Mouse (Mus musculus) liver, adult (tissue): ENCODE data around the gene Tmppe.

Experiments
- GATA4 ChIP-seq: IDR thresholded peaks from 2 replicates; pipeline ENCODE4 v1.6.1; 2014; ENCODE audit warnings: mild to moderate bottlenecking, low read length; ENCODE audit not compliant: insufficient replicate concordance

The Tmppe gene

DNA sequence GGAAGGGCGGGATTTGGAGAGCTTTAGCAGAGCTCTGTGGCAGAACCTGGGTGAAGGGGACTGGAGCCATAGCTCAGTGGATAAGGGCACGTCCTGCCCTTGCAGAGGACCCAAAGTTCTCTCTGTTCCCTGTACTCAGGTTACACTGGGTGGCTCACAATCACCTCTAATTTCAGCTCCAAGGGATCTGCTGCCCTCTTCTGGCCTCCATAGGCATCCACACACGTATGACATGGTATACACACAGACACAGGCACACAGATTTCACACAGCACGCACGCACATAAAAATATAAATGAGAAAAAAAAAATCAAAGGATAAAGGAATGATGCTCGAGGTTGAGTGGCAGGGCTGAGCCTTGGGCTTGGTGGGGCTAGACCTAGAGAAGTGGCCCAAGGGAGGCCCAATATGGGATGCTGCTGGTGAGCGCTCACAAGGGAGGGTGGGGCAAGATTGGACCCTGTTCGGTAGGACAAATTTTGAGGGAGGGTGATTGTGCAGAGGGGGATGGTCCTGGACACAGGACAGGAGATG lies 11.5 kb upstream of the Tmppe start:
- no peak for TF ChIP-seq GATA4

DNA sequence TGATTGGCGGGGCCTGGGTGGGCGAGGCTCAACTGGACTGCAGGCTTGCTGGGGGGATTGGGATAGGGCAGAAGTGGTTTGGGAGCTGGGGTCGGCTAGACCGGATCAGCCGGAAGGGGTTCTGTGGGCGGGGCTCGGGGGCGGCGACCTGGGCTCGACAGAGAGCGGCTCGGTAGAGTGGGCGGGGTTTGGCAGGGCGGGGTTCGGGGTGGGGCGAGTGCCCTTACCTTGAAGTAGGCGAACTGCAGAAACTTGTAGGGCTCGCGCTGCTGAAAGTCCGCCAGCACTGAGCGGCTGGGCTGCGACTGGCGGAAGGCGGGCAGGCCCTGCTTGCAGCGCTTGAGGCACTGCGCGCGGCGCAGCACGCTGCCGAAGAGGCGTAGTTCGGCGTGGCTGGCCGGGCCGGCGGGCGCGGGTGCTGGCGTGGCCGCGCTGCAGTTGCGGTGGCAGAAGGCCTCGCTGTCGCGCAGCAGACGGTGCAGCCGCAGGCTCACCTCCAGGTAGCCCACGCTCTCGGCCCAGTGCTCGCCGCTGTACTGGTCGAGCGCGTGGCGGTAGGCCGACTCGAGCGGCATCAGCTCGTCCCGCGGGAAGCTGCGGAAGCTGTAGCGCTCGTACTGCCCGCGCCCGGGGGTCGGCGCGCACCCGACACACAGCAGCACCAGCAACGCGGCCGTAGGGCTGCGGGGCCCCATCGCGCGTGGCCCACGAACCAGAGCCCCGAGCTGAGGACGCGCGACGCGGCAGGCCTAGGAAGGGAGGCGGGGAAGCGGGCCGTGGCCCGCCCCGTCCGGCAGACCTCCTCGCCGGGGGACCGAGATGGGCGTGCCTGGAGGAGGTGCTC lies 10.8 kb upstream of the Tmppe start, which contains the start of gene Crtap:
Gene Crtap, minus strand, starts transcription at position 771 of the 844 bp plus-strand sequence.
- TF ChIP-seq GATA4: no peak

DNA sequence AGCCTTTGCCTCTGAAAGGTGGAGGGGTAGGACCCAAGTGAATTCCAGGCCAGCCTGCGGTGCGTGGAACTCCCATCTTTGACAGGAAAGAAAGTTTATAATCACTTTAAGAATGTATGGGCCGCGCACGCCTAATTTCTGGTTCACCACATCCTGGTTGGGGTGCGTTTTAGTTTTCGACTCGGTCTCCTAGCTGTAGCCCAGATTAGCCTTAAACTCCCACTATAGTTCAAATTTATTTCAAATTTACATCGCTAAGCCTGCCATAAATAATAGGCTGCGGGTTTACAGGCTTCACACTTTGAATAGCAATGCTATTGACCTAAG lies 10.2 kb upstream of the Tmppe start:
- TF ChIP-seq GATA4: no peak

DNA sequence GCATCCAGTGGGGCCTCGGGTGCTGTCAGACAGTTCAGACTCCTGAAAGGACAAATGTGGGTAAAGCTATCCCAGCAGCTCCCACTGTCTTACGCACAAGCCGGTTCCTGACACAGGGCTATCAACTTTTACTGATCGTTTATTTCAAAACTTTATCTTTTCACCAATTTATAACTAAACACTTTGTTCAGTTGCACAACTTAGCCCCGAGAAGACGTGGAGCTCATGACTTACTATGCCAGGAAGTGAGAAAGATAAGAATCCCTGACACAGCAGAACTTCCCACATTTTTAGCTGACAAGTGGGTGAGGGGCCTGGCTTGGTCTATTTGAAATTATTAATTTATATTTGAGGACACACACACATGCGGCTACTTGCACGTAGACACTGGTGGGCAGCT lies 6.2 kb upstream of the Tmppe start:
- TF ChIP-seq GATA4: no peak

DNA sequence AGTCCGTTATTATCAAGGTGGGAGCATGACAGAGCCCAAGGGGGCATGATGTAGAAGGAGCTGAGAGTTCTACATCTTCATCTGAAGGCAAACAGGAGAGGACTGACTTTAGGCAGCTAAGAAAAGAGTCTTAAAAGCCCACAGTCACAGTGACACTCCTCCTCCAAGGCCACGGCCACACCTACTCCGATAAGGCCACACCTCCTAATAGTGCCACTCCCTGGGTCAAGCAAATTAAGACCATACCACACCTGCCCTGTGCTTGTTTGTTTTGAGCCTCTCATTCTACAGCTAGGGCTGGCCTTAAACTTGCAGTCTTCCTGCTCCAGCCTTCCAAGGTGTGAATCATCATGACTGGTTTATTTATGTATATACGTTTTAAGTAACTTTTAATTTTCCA lies 5.6 kb upstream of the Tmppe start:
- TF ChIP-seq GATA4: no peak

DNA sequence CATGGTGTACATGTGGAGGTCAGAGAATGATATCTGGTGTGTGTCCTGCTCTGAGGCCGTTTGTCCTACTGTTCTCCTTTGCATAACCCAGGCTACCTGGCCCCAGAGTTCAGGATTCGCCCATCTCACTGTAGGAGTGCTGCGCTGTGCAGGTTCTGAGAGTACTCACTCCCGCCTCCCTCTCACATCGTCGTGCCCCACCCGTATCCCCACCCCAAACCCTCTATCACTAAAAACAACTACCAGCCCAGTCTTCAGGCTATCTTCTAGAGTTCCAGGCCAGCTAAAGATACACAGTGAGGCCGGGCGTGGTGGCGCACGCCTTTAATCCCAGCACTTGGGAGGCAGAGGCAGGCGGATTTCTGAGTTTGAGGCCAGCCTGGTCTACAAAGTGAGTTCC lies 1.2 kb upstream of the Tmppe start:
- TF ChIP-seq GATA4: no peak

DNA sequence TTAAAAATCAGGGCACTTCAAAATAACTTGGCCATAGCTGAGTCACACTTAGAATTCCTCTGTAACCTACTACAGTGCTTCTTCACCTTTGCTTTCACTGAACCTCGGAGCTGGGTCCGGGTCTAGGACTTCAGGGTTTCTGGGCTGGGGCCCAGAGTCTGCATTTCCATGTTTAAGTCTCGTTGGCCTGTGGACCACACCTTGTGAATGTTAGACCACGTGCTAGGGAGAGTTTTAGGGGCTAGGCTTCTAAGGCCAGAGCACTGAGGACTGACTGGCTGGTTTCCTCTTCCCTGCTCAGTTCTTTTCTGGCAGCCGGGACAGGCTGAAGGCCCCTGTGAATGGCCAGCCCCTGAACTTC lies 337 bp upstream of the Tmppe start:
- no peak for TF ChIP-seq GATA4

DNA sequence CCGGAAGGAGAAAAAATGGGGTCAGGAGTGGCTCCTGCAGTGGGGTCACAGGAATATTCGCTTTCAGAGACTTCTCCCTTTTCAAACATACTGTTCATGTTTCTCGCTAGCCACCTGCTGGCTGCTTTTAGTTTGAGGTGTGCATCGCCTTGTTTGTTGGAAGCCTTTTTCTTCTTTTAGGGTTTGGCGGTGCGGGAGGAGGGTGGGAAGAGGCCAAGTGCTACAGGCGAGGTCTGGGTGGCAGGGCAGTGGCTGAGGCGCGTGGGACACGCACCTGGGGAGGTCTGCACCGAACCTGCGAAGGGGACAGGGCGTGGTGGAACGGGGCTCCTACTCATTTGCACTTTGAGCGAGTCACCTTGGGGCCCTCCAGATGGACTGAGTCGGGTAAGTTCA lies 778 bp downstream of the Tmppe start:
- no peak for TF ChIP-seq GATA4

DNA sequence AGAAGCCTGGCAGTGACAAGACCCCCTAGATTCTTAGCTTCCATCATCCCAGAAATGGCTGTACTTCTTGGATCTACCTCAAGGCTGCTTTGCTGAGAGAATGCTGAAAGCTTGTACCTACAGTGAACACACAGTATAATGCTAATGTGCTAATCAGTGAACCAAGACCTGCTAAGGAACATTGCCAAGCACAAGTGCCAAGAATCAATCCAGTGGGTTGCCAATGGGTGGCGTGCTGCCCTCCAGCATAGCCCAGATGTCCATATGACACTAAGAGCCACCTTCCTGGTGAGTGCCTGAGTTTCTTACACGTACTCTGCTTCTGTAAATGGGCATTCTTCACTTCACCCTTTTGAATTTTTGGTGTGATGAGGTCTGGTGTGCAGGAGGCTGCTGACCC lies 6.8 kb downstream of the Tmppe start:
- TF ChIP-seq GATA4: no peak

DNA sequence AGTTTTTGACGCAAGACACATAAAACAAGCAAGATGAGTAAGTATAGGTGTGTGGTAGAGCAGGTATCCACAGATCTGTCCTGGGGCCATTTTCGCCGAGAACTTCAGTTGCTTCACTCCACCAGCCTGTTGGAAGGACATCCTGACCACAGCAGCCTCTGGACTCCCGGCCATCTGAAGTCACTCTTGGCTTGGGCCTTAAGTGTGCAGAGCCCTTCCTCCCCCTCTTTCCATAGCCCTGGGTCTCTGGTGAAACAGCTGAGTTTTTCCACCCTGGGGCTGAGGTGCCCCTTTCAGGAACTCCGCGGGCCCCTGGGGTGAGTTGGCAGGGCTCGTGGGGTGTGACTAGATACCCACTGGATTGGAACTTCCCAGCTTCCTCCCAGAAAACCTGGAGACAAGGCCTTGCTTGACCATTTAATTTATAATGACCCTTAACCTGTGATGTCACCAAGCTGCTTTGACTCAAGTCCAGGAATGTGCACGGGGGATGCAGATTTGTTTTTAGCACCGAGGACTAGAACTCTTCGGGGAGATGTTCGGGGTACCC lies 9.5 kb downstream of the Tmppe start:
- TF ChIP-seq GATA4: no peak

DNA sequence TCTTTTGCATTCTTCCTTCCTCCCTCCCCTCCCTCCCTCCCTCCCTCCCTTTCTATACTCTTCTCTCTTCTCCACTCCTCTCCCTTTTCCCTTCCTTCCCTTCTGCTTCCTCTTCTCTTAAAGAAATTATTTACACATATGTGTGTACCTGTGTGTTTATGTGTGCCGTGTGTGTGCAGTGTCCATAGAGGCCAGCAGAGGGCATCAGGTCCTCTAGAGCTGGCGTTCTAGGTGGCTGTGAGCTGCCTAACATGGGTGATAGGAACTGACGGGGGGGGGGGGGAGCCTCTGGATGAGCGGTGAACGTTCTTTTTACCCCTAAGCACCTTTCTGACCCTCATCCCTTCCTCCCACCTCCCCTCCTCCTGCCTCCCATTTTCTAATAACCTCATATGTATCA lies 10.4 kb downstream of the Tmppe start:
- TF ChIP-seq GATA4: no peak

DNA sequence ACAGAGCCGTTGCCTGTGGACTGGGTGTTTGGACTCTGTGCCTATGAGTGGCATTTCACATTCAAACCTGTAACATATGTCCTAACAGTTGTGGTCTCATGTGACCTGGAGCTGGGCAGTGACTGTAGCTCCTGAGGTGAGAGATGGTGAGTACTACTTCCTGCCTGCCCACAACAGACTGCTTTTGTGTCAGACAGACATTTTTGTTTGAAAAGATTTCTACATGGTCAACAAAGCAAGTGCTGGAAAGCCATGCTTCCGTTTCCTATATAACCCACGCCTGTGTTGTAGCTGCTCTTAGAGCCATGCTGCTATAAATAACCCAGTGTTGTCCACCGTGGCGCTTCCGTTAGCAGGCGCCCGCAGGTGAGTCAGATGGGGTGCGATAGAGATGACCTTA lies 11.5 kb downstream of the Tmppe start:
- no peak for TF ChIP-seq GATA4

DNA sequence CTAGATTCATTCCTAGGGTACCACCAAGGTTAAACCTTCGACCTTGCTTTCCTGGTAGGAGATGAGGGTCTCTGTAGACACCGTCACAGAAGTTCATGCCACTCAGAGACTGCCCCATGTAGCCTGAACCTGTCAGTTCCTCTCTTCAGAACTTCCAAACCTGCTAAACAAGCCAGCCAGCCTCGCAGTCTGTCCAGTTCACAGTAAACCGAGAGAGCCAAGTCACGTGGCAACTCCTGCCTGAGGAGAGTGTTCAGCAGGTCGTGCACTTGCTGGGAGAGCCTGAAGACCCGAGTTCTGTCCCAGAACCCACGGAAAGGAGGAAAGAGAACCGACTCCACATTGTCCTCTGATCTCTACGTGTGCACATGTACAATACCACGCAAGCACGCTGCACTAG lies 13.0 kb downstream of the Tmppe start:
- TF ChIP-seq GATA4: no peak

DNA sequence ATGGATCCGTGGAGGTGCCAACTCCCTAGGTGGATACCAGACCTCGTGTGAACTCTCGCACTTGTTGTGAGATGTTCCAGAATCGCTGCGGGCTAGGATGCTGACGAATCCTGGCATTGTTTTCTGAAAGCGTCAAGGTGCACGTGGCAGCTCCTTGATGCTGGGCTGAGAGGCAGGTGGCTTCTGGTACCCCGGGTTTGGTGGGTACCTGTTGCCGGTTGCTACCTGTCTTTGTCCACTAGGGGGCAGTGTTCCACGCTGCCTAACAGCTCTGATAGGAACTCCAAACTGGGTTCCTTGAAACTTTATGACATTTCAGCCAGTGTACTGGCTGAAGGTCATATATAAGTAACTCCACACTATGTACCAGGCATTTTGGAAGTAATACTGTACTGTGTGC lies 14.8 kb downstream of the Tmppe start:
- TF ChIP-seq GATA4: no peak

DNA sequence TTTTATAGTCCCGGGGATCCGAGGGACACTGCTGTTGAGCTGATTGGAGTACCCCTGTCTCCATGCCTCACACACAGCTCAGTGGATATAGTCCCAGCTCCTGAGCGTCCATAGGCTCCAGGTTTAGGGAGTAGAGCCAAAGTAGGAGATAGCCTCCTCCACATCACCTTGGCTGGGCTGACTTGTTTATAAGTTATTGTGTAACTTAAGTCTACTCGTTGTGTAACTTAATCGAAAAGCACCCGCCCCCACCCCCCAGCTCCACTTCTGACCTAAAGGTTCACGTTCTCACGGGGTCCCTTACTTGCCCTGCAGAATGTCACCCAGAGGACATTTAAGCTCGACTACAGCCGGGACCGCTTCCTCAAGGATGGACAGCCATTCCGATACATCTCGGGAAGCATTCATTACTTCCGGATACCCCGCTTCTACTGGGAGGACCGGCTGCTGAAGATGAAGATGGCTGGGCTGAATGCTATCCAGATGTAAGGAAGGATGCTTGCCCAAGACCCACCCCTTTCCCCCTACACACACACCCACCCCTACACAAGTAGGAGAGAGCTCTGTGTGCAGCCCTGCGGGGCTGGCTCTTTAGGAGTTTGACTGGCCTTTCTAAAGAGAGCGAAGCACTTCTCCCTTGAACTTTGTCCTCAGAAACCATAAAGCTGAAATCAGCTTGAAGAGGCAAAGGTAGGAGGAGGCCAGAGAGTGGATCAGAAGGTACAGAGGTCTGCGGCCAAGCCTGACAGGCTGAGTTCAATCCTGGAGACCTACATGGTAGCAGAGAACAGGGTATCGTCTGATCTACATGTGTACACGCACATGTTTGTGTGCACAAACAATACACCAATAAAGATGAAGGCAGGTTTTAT lies 16.0 kb downstream of the Tmppe start:
- TF ChIP-seq GATA4: no peak

DNA sequence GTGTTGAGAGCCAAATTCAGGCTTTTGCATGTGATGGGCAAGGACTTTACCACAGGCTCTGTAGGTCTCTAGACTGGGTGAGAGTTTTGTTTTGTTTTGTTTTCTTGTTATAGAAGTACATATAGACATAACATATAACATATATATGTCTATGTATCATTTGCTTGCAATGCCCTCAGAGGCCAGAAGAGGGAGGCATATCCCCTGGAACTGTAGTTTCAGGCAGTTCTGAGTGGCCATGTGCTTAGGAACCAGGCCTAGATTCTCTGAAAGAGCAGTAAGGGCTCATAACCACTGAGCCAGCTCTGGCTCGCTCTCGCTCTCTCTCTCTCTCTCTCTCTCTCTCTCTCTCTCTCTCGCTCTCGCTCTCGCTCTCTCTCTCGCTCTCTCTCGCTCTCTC lies 17.3 kb downstream of the Tmppe start:
- TF ChIP-seq GATA4: no peak
